Comparison of ENCODE assay signal across 8 mouse cellular contexts in genomic region chr19:31665007-31665406, GRCm38 (mm10).
DNase-seq lines count a peak whose midpoint lies in the region; ATAC-seq and TF ChIP-seq lines count a peak whose summit lies in the region.

No protein-coding gene starts in this region.

- no peak for DNase-seq in kidney, postnatal 0 days (ENCODE audit: low spot score)
- DNase-seq in kidney, adult 9 months = no peak
- peak; percentile 26 for DNase-seq in embryo, embryonic 10.5 days (ENCODE audit: low spot score)
- peak; percentile 22 for DNase-seq in midbrain, embryonic 10.5 days (ENCODE audit: low spot score)
- DNase-seq in spleen, adult 12 weeks (ENCODE audit: low spot score) = no peak
- no peak for DNase-seq in gastrocnemius, adult 18-20 months (ENCODE audit: low spot score)
- no peak for DNase-seq in ovary, postnatal 36 days (ENCODE audit: low spot score)

- TF ChIP-seq CTCF in kidney, postnatal 0 days (IDR thresholded peaks at IDR 0.05; ENCODE audit: low read depth) = no peak

- peaks cover 12% of the 10 kb centered on the region for H3K4me1 ChIP-seq in kidney, postnatal 0 days (replicated peaks; ENCODE audit: insufficient read depth, low read length)
- H3K4me1 ChIP-seq in hindbrain, embryonic 12.5 days = peaks cover 9% of the 10 kb centered on the region
- peaks cover 18% of the 10 kb centered on the region for H3K4me1 ChIP-seq in midbrain, embryonic 10.5 days

- ATAC-seq in kidney, postnatal 0 days (replicated peaks; ENCODE audit: low FRiP score, low read depth) = no peak
- ATAC-seq in hindbrain, embryonic 12.5 days (ENCODE audit: low FRiP score) = no peak; the same call in 1 of the 2 replicates

- 15% methylated on average over 8 of the region's 8 CpGs for WGBS in kidney, postnatal 0 days
- 6% methylated on average over 8 of the region's 8 CpGs for WGBS in hindbrain, embryonic 12.5 days
- WGBS in midbrain, embryonic 10.5 days = 2% methylated on average over 8 of the region's 8 CpGs

- peak overlapping the region; percentile 60 for H3K4me3 ChIP-seq in kidney, postnatal 0 days (replicated peaks; ENCODE audit: low read depth, low read length)
- peak overlapping the region; percentile 68 for H3K4me3 ChIP-seq in hindbrain, embryonic 12.5 days
- H3K4me3 ChIP-seq in midbrain, embryonic 10.5 days = peak overlapping the region; percentile 63

- peak overlapping the region; percentile 99 for H3K4me2 ChIP-seq in kidney, postnatal 0 days (ENCODE audit: low read length)
- H3K4me2 ChIP-seq in hindbrain, embryonic 12.5 days (replicated peaks) = peak overlapping the region; percentile 85

- peaks cover 13% of the 10 kb centered on the region; the same call in 1 of the 2 replicates for H3K27me3 ChIP-seq in kidney, postnatal 0 days (ENCODE audit: insufficient read depth, low read length)
- H3K27me3 ChIP-seq in hindbrain, embryonic 12.5 days = no peaks in the 10 kb centered on the region; the same call in 1 of the 2 replicates
- peaks cover 26% of the 10 kb centered on the region for H3K27me3 ChIP-seq in midbrain, embryonic 10.5 days (ENCODE audit: low read depth, poor library complexity, severe bottlenecking)

- no peaks in the 10 kb centered on the region for H3K9me3 ChIP-seq in kidney, postnatal 0 days (replicated peaks; ENCODE audit: low read length)
- H3K9me3 ChIP-seq in hindbrain, embryonic 12.5 days (replicated peaks) = no peaks in the 10 kb centered on the region
- no peaks in the 10 kb centered on the region for H3K9me3 ChIP-seq in midbrain, embryonic 10.5 days (replicated peaks)

- peak overlapping the region; percentile 49; the same call in 1 of the 2 replicates for H3K9ac ChIP-seq in kidney, postnatal 0 days (ENCODE audit: low read depth, low read length)
- peak overlapping the region; percentile 77 for H3K9ac ChIP-seq in hindbrain, embryonic 12.5 days

- H3K27ac ChIP-seq in kidney, postnatal 0 days = no peak overlapping the region
- no peak overlapping the region for H3K27ac ChIP-seq in hindbrain, embryonic 12.5 days
- H3K27ac ChIP-seq in midbrain, embryonic 10.5 days (replicated peaks) = peak overlapping the region; percentile 88

- no peaks in the 10 kb centered on the region for H3K36me3 ChIP-seq in kidney, postnatal 0 days (ENCODE audit: insufficient read depth, low read length)
- no peaks in the 10 kb centered on the region for H3K36me3 ChIP-seq in hindbrain, embryonic 12.5 days
- no peaks in the 10 kb centered on the region for H3K36me3 ChIP-seq in midbrain, embryonic 10.5 days

Comparison
In these comparisons a context has a peak if more than half of its experiments do, and no peak if none do; other contexts are left out.
1. DNase-seq: peak in embryo, embryonic 10.5 days (single experiment) and midbrain, embryonic 10.5 days (single experiment); none in kidney, postnatal 0 days (single experiment), kidney, adult 9 months (single experiment), spleen, adult 12 weeks (single experiment), gastrocnemius, adult 18-20 months (single experiment) and ovary, postnatal 36 days (single experiment).
2. Peak in every context shown above with its lines, with median percentiles within 50 percentile points of each other: H3K4me3 ChIP-seq.